Comparison of ENCODE assay signal across 8 mouse cellular contexts in genomic region chr7:128297291-128297616, GRCm38 (mm10). TPM values are rescaled to one million over a fixed set of nuclear protein-coding genes. Genes with fewer than 3 reads are reported as not detected.
DNase-seq lines count a peak whose midpoint lies in the region; ATAC-seq and TF ChIP-seq lines count a peak whose summit lies in the region.

No protein-coding gene starts in this region.

- intact Hi-C loops in left cerebral cortex, postnatal 4 days (cut with DNase I), result no loop called here

- 28% methylated on average over 10 of the region's 10 CpGs for WGBS in kidney, embryonic 15.5 days
- WGBS in hindbrain, embryonic 16.5 days, result 37% methylated on average over 10 of the region's 10 CpGs
- WGBS in midbrain, embryonic 14.5 days, result 40% methylated on average over 10 of the region's 10 CpGs

- no peak for DNase-seq in kidney, adult 9 months
- DNase-seq in midbrain, embryonic 14.5 days, result no peak
- DNase-seq in MN1 (ENCODE audit: low spot score), result no peak
- DNase-seq in right cerebral cortex, adult 18-20 months, result no peak
- DNase-seq in left cerebral cortex, postnatal 4 days, result no peak

- 0 out of 2 replicates have a peak, but pooled peaks have one; percentile 5 for ATAC-seq in kidney, embryonic 15.5 days (replicated peaks; ENCODE audit: low FRiP score)
- 0 out of 2 replicates have a peak, but pooled peaks have one; percentile 6 for ATAC-seq in hindbrain, embryonic 16.5 days
- no peak for ATAC-seq in midbrain, embryonic 14.5 days (ENCODE audit: low FRiP score, low TSS enrichment)

- 0 out of 2 replicates have a peak, but pooled peaks have one; percentile 11 for TF ChIP-seq CTCF in bone marrow macrophage, adult 2 months (IDR thresholded peaks at IDR 0.05; ENCODE audit: low read depth, low read length)

- H3K4me1 ChIP-seq in kidney, embryonic 15.5 days, result peaks cover 17% of the 10 kb centered on the region
- H3K4me1 ChIP-seq in bone marrow macrophage, adult 2 months (ENCODE audit: control insufficient read depth, insufficient read depth, low read length), result peaks cover 24% of the 10 kb centered on the region
- peaks cover 13% of the 10 kb centered on the region for H3K4me1 ChIP-seq in hindbrain, embryonic 16.5 days (ENCODE audit: control insufficient read depth, insufficient read depth, low read depth, low read length)
- peaks cover 7% of the 10 kb centered on the region for H3K4me1 ChIP-seq in midbrain, embryonic 14.5 days (ENCODE audit: control insufficient read depth, insufficient read depth, low read length)

- no peak for TF ChIP-seq POLR2A in bone marrow macrophage, adult 2 months (IDR thresholded peaks at IDR 0.05; ENCODE audit: borderline replicate concordance, low read depth, low read length)

- peaks cover 25% of the 10 kb centered on the region for H3K36me3 ChIP-seq in kidney, embryonic 15.5 days
- H3K36me3 ChIP-seq in hindbrain, embryonic 16.5 days (ENCODE audit: control insufficient read depth, insufficient read depth, low read length), result no peaks in the 10 kb centered on the region
- H3K36me3 ChIP-seq in midbrain, embryonic 14.5 days (ENCODE audit: control insufficient read depth, insufficient read depth, low read length), result peaks cover 10% of the 10 kb centered on the region; the same call in 1 of the 2 replicates

- H3K27ac ChIP-seq in kidney, embryonic 15.5 days, result peak overlapping the region; percentile 88
- H3K27ac ChIP-seq in bone marrow macrophage, adult 2 months (ENCODE audit: insufficient read depth, low read depth, low read length), result no peak overlapping the region
- H3K27ac ChIP-seq in hindbrain, embryonic 16.5 days (ENCODE audit: low read depth, low read length), result no peak overlapping the region; the same call in 1 of the 2 replicates
- 0 out of 2 replicates have a peak overlapping the region, but pooled peaks have one; percentile 72 for H3K27ac ChIP-seq in midbrain, embryonic 14.5 days (replicated peaks; ENCODE audit: low read depth, low read length)

- H3K9ac ChIP-seq in kidney, embryonic 15.5 days, result peak overlapping the region; percentile 92
- peak overlapping the region; percentile 94 for H3K9ac ChIP-seq in hindbrain, embryonic 16.5 days (ENCODE audit: low read depth, low read length)
- peak overlapping the region; percentile 75 for H3K9ac ChIP-seq in midbrain, embryonic 14.5 days (replicated peaks; ENCODE audit: low read length)

- H3K27me3 ChIP-seq in kidney, embryonic 15.5 days, result no peaks in the 10 kb centered on the region
- no peaks in the 10 kb centered on the region for H3K27me3 ChIP-seq in hindbrain, embryonic 16.5 days (replicated peaks; ENCODE audit: control insufficient read depth, insufficient read depth, low read length)
- no peaks in the 10 kb centered on the region for H3K27me3 ChIP-seq in midbrain, embryonic 14.5 days (ENCODE audit: control insufficient read depth, insufficient read depth, low read length)

- H3K9me3 ChIP-seq in kidney, embryonic 15.5 days (replicated peaks), result no peaks in the 10 kb centered on the region
- no peaks in the 10 kb centered on the region for H3K9me3 ChIP-seq in hindbrain, embryonic 16.5 days (ENCODE audit: control insufficient read depth, low read length)
- no peaks in the 10 kb centered on the region for H3K9me3 ChIP-seq in midbrain, embryonic 14.5 days (ENCODE audit: control insufficient read depth, low read length)

- peak overlapping the region; percentile 85 for H3K4me3 ChIP-seq in kidney, embryonic 15.5 days (replicated peaks)
- H3K4me3 ChIP-seq in bone marrow macrophage, adult 2 months (ENCODE audit: insufficient read depth, low read length), result peak overlapping the region; percentile 68
- H3K4me3 ChIP-seq in hindbrain, embryonic 16.5 days (ENCODE audit: low read length), result peak overlapping the region; percentile 85
- H3K4me3 ChIP-seq in midbrain, embryonic 14.5 days (replicated peaks; ENCODE audit: low read depth, low read length), result peak overlapping the region; percentile 73

- H3K4me2 ChIP-seq in kidney, embryonic 15.5 days, result peak overlapping the region; percentile 76
- peak overlapping the region; percentile 80 for H3K4me2 ChIP-seq in hindbrain, embryonic 16.5 days (ENCODE audit: low read length)
- H3K4me2 ChIP-seq in midbrain, embryonic 14.5 days (ENCODE audit: low read length), result peak overlapping the region; percentile 91

RNA-seq across cellular contexts. Expression of gene BC017158, which starts 0.7 kb away (rescaled TPM):
- 29.1 and 31.7 TPM in 2 replicates for polyA plus RNA-seq in kidney, embryonic 15.5 days (2015; fragmentation: Nextera tagmentation; extraction: Ambion mirVana)
- polyA plus RNA-seq in bone marrow macrophage, adult 2 months (2012; ENCODE audit: insufficient read depth, insufficient read length, missing spikeins), result 16.7 and 18.4 TPM in 2 replicates
- polyA plus RNA-seq in hindbrain, embryonic 16.5 days (2015; fragmentation: Nextera tagmentation; extraction: Ambion mirVana), result 22.7 and 26.9 TPM in 2 replicates
- polyA plus RNA-seq in midbrain, embryonic 14.5 days (2014; fragmentation: Nextera tagmentation; extraction: Ambion mirVana), result 20.1 and 20.2 TPM in 2 replicates
- total RNA-seq in left cerebral cortex, postnatal 4 days (2021), result 10 to 100 TPM; 23.4 to 27.8 TPM

RNA-seq across cellular contexts. Expression of gene Slc5a2, which starts 31.8 kb away (rescaled TPM):
- 5.6 and 8.4 TPM in 2 replicates for polyA plus RNA-seq in kidney, embryonic 15.5 days (2015; fragmentation: Nextera tagmentation; extraction: Ambion mirVana)
- not detected in 2 replicates for polyA plus RNA-seq in bone marrow macrophage, adult 2 months (2012; ENCODE audit: insufficient read depth, insufficient read length, missing spikeins)
- polyA plus RNA-seq in hindbrain, embryonic 16.5 days (2015; fragmentation: Nextera tagmentation; extraction: Ambion mirVana), result 0.15 TPM in 1 of 2 replicates, not detected in the other
- polyA plus RNA-seq in midbrain, embryonic 14.5 days (2014; fragmentation: Nextera tagmentation; extraction: Ambion mirVana), result 0.31 TPM in 1 of 2 replicates, not detected in the other
- total RNA-seq in left cerebral cortex, postnatal 4 days (2021), result not detected

RNA-seq across cellular contexts. Expression of gene Tgfb1i1, which starts 50.6 kb away (rescaled TPM):
- polyA plus RNA-seq in kidney, embryonic 15.5 days (2015; fragmentation: Nextera tagmentation; extraction: Ambion mirVana), result 77.2 and 107 TPM in 2 replicates
- polyA plus RNA-seq in bone marrow macrophage, adult 2 months (2012; ENCODE audit: insufficient read depth, insufficient read length, missing spikeins), result 1.2 and 1.7 TPM in 2 replicates
- polyA plus RNA-seq in hindbrain, embryonic 16.5 days (2015; fragmentation: Nextera tagmentation; extraction: Ambion mirVana), result 27.8 and 34.6 TPM in 2 replicates
- polyA plus RNA-seq in midbrain, embryonic 14.5 days (2014; fragmentation: Nextera tagmentation; extraction: Ambion mirVana), result 10.8 and 20.2 TPM in 2 replicates
- 10 to 100 TPM; 36.9 to 37.6 TPM for total RNA-seq in left cerebral cortex, postnatal 4 days (2021)

RNA-seq across cellular contexts. Expression of gene 9130023H24Rik, which starts 59.4 kb away (rescaled TPM):
- 8.3 and 8.7 TPM in 2 replicates for polyA plus RNA-seq in kidney, embryonic 15.5 days (2015; fragmentation: Nextera tagmentation; extraction: Ambion mirVana)
- polyA plus RNA-seq in bone marrow macrophage, adult 2 months (2012; ENCODE audit: insufficient read depth, insufficient read length, missing spikeins), result 2.5 and 2.8 TPM in 2 replicates
- 6.3 and 7.9 TPM in 2 replicates for polyA plus RNA-seq in hindbrain, embryonic 16.5 days (2015; fragmentation: Nextera tagmentation; extraction: Ambion mirVana)
- polyA plus RNA-seq in midbrain, embryonic 14.5 days (2014; fragmentation: Nextera tagmentation; extraction: Ambion mirVana), result 9.1 and 11.5 TPM in 2 replicates
- 1 to 10 TPM; 5.0 to 5.2 TPM for total RNA-seq in left cerebral cortex, postnatal 4 days (2021)

Comparison
In these comparisons a context has a peak if more than half of its experiments do, and no peak if none do; other contexts are left out.
1. H3K27ac ChIP-seq: peak in kidney, embryonic 15.5 days (single experiment) and midbrain, embryonic 14.5 days (single experiment); none in bone marrow macrophage, adult 2 months (single experiment) and hindbrain, embryonic 16.5 days (single experiment).
2. Peak in every context shown above with its lines, with median percentiles within 50 percentile points of each other: H3K4me2 ChIP-seq, H3K4me3 ChIP-seq and H3K9ac ChIP-seq.